Mouse (Mus musculus) splenic B cell, adult 2 months (primary cell): Measurements from ENCODE around the gene Smc4.
"Not testable (repeated sequence)": the region's sequence is repeated elsewhere in the genome, so short reads cannot be mapped to it uniquely, and the experiment has no call there.

Experiments used
- DNase-seq: peaks from one replicate; pipeline ENCODE4 v3.0.0-alpha.2; 2011; ENCODE audit warnings: low read depth, low spot score
- H3K27me3 ChIP-seq: 2 replicates; pipeline ENCODE4 v1.6.1; 2012; ENCODE audit warnings: mild to moderate bottlenecking, low read length, moderate library complexity, mixed read lengths; ENCODE audit not compliant: control insufficient read depth, poor library complexity, insufficient read depth, severe bottlenecking
- H3K36me3 ChIP-seq: 2 replicates; pipeline ENCODE4 v1.6.1; 2012; ENCODE audit warnings: mild to moderate bottlenecking, low read length, moderate library complexity, mixed read lengths; ENCODE audit not compliant: control insufficient read depth, poor library complexity, insufficient read depth, severe bottlenecking

Gene Smc4

GRCm38 (mm10) chr3:68986550-68986949 lies 18.0 kb upstream of the Smc4 start:
- no peak for DNase-seq
- Histone ChIP-seq H3K36me3 (peaks cover 3% of the 10 kb centered on the region; the same call in 1 of the 2 replicates), H3K27me3 (no peaks in the 10 kb centered on the region)

GRCm38 (mm10) chr3:69002781-69003180 lies 1.8 kb upstream of the Smc4 start:
- H3K27me3 ChIP-seq = no peaks in the 10 kb centered on the region
- no peak for DNase-seq
- H3K36me3 ChIP-seq = no peaks in the 10 kb centered on the region

GRCm38 (mm10) chr3:69004055-69004436 lies 492 bp upstream of the Smc4 start:
- DNase-seq = no peak

GRCm38 (mm10) chr3:69005338-69006245 lies 1.1 kb downstream of the Smc4 start:
- Histone ChIP-seq H3K27me3 (no peaks in the 10 kb centered on the region), H3K36me3 (no peaks in the 10 kb centered on the region)
- DNase-seq = peak; percentile 65

More at GRCm38 (mm10) chr3:69004055-69004436, 492 bp upstream of the Smc4 start:
- Histone ChIP-seq H3K36me3 (no peaks in the 10 kb centered on the region), H3K27me3 (no peaks in the 10 kb centered on the region)

GRCm38 (mm10) chr3:69006246-69006760 lies 1.8 kb downstream of the Smc4 start:
- peak; percentile 20 for DNase-seq
- no peaks in the 10 kb centered on the region for H3K36me3 ChIP-seq
- H3K27me3 ChIP-seq = no peaks in the 10 kb centered on the region

GRCm38 (mm10) chr3:69008873-69009272 lies 4.3 kb downstream of the Smc4 start:
- Histone ChIP-seq H3K27me3 (no peaks in the 10 kb centered on the region), H3K36me3 (0 out of 2 replicates have a peak, but pooled peaks cover 4% of the 10 kb centered on the region)
- DNase-seq = no peak

GRCm38 (mm10) chr3:69017181-69017580 lies 12.6 kb downstream of the Smc4 start:
- peak; percentile 80 for DNase-seq
- Histone ChIP-seq H3K36me3 (0 out of 2 replicates have a peak, but pooled peaks cover 10% of the 10 kb centered on the region), H3K27me3 (no peaks in the 10 kb centered on the region)

GRCm38 (mm10) chr3:69018635-69019034 lies 14.1 kb downstream of the Smc4 start:
- H3K36me3 ChIP-seq, H3K27me3 ChIP-seq, DNase-seq: not testable (repeated sequence)

- no peaks in the 10 kb centered on the region for H3K27me3 ChIP-seq
- peak; percentile 55 for DNase-seq
- peaks cover 8% of the 10 kb centered on the region; the same call in 1 of the 2 replicates for H3K36me3 ChIP-seq
Observed at GRCm38 (mm10) chr3:69020285-69020684, 15.7 kb downstream of the Smc4 start.

- no peak for DNase-seq
- Histone ChIP-seq H3K27me3 (no peaks in the 10 kb centered on the region), H3K36me3 (peaks cover 8% of the 10 kb centered on the region; the same call in 1 of the 2 replicates)
Observed at GRCm38 (mm10) chr3:69020764-69021163, 16.2 kb downstream of the Smc4 start.

GRCm38 (mm10) chr3:69026133-69026783 lies 21.7 kb downstream of the Smc4 start:
- Histone ChIP-seq H3K36me3 (peaks cover 19% of the 10 kb centered on the region), H3K27me3 (no peaks in the 10 kb centered on the region)
- peak; percentile 50 for DNase-seq

- Histone ChIP-seq H3K36me3 (no peaks in the 10 kb centered on the region), H3K27me3 (no peaks in the 10 kb centered on the region)
- DNase-seq = no peak
Observed at GRCm38 (mm10) chr3:69040105-69040504, 35.6 kb downstream of the Smc4 start.

- Histone ChIP-seq H3K36me3 (no peaks in the 10 kb centered on the region), H3K27me3 (no peaks in the 10 kb centered on the region)
- DNase-seq = peak; percentile 68
Observed at GRCm38 (mm10) chr3:69041298-69041697, 36.8 kb downstream of the Smc4 start.

GRCm38 (mm10) chr3:69044167-69044591 lies 39.6 kb downstream of the Smc4 start:
- DNase-seq = no peak
- H3K27me3 ChIP-seq = no peaks in the 10 kb centered on the region
- H3K36me3 ChIP-seq = no peaks in the 10 kb centered on the region
